ENCODE assay signal across 8 mouse cellular contexts in the genomic region with DNA sequence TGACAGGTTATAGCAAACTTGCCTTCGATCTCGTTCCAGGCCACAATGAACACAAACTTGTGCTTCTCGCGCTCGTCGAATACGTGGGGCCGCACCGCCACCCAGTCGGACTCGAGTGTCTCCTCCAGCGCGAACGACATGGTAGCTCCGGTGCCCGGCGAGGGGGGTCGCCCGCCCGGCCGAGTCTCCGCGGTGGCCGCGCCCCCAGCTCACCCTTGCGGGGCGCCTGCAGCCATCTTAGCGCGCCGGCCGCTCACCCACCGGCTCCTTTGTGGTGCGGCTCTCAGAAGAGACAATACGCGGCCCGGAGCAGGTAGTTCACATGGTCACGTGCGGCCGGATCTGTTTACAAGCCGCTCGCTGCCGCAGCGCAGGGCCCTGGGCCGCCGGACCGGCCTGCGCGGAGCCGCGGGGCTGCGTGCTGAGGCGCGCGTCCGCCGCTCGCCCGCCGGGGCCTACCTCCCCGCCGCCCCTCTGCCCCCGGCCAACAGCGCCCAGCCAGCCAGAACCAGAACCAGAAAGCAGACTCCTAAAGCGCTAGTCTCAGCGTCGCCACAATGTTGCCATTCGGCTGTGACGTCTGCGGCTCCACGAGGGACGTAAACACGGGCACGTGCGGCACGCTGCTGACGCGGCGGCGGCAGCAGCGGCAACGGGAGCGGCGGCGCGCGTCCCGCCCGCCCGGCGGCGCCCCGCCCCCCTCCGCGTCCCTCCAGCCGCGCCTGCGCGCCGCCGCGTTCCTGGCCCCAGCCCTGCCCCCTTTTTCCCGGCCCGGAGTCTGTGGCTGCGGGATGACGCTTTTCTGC. TPM values are rescaled to one million over a fixed set of nuclear protein-coding genes. Genes with fewer than 3 reads are reported as not detected.
DNase-seq lines count a peak whose midpoint lies in the region; ATAC-seq and TF ChIP-seq lines count a peak whose summit lies in the region.

A gene (minus strand): TSS at position 642 of the 806 bp plus-strand sequence.

- DNase-seq in c-Kit-positive CD71-positive TER-119-positive erythroid progenitor cells, embryonic 14.5 days (ENCODE audit: low spot score), result peak; percentile 76
- peak; percentile 90 to 92 for DNase-seq in heart, postnatal 14 days
- DNase-seq in layer of hippocampus, adult 11-12 months (ENCODE audit: low spot score), result peak; percentile 78
- DNase-seq in lung, adult 18-20 months, result peak; percentile 82 to 83
- peak; percentile 93 for DNase-seq in testis, postnatal 14 days (ENCODE audit: low spot score)

- intact Hi-C loops in heart, postnatal 14 days (cut with DNase I), result loop anchor here (2.0 to 5.0 kb wide), 3 partner anchors 47 to 195 kb away; no protein-coding TSS in a partner anchor

- peaks cover 9% of the 10 kb centered on the region; the same call in 1 of the 2 replicates for H3K27me3 ChIP-seq in E14TG2a.4 (ENCODE audit: insufficient read depth, low read length)
- no peaks in the 10 kb centered on the region for H3K27me3 ChIP-seq in forebrain, embryonic 13.5 days
- H3K27me3 ChIP-seq in neural tube, embryonic 15.5 days (replicated peaks), result no peaks in the 10 kb centered on the region

- TF ChIP-seq CTCF in E14TG2a.4 (conservative IDR thresholded peaks at IDR 0.05; ENCODE audit: low read length), result no peak

- peak within 1 kb of the TSS; percentile 93 for H3K9ac ChIP-seq in forebrain, embryonic 13.5 days
- H3K9ac ChIP-seq in neural tube, embryonic 15.5 days (replicated peaks), result peak within 1 kb of the TSS; percentile 92

- H3K36me3 ChIP-seq in E14TG2a.4 (ENCODE audit: insufficient read depth, low read length), result peaks cover 15% of the 10 kb centered on the region
- no peaks in the 10 kb centered on the region for H3K36me3 ChIP-seq in forebrain, embryonic 13.5 days (ENCODE audit: poor library complexity, severe bottlenecking)
- H3K36me3 ChIP-seq in neural tube, embryonic 15.5 days, result no peaks in the 10 kb centered on the region

- peaks cover 4% of the 10 kb centered on the region; the same call in 1 of the 2 replicates for H3K9me3 ChIP-seq in E14TG2a.4 (ENCODE audit: low read length)
- no peaks in the 10 kb centered on the region for H3K9me3 ChIP-seq in forebrain, embryonic 13.5 days (replicated peaks)
- no peaks in the 10 kb centered on the region for H3K9me3 ChIP-seq in neural tube, embryonic 15.5 days (replicated peaks)

- peak within 1 kb of the TSS; percentile 89 for H3K4me3 ChIP-seq in E14TG2a.4 (replicated peaks; ENCODE audit: low read length)
- H3K4me3 ChIP-seq in forebrain, embryonic 13.5 days, result peak within 1 kb of the TSS; percentile 75
- H3K4me3 ChIP-seq in neural tube, embryonic 15.5 days (replicated peaks), result peak within 1 kb of the TSS; percentile 98

- H3K4me2 ChIP-seq in forebrain, embryonic 13.5 days, result peak within 1 kb of the TSS; percentile 91
- H3K4me2 ChIP-seq in neural tube, embryonic 15.5 days, result peak within 1 kb of the TSS; percentile 86

- peak within 1 kb of the TSS; percentile 95 for H3K27ac ChIP-seq in forebrain, embryonic 13.5 days
- peak within 1 kb of the TSS; percentile 96 for H3K27ac ChIP-seq in neural tube, embryonic 15.5 days (replicated peaks)

- under 1% methylated on average over 87 of the region's 105 CpGs for WGBS in forebrain, embryonic 13.5 days
- WGBS in neural tube, embryonic 15.5 days, result under 1% methylated on average over 103 of the region's 105 CpGs

- H3K4me1 ChIP-seq in E14TG2a.4 (replicated peaks; ENCODE audit: low read depth, low read length), result peaks cover 33% of the 10 kb centered on the region
- peaks cover 28% of the 10 kb centered on the region for H3K4me1 ChIP-seq in forebrain, embryonic 13.5 days
- peaks cover 35% of the 10 kb centered on the region for H3K4me1 ChIP-seq in neural tube, embryonic 15.5 days

- ATAC-seq in forebrain, embryonic 13.5 days, result peak; percentile 94
- ATAC-seq in neural tube, embryonic 15.5 days (ENCODE audit: low FRiP score), result peak; percentile 95

RNA-seq across cellular contexts. Expression of the gene that starts here (rescaled TPM):
- 4.8 and 5.4 TPM in 2 replicates for polyA plus RNA-seq in forebrain, embryonic 13.5 days (2015; fragmentation: Nextera tagmentation; extraction: Ambion mirVana)
- total RNA-seq in heart, postnatal 14 days (2021), result 10 to 100 TPM; 43.2 to 48.0 TPM
- 6.6 and 7.6 TPM in 2 replicates for polyA plus RNA-seq in neural tube, embryonic 15.5 days (2015; fragmentation: Nextera tagmentation; extraction: Ambion mirVana)

Comparison
In these comparisons a context has a peak if more than half of its experiments do, and no peak if none do; other contexts are left out.
1. Peak in every context shown above with its lines: DNase-seq, ATAC-seq, H3K4me3 ChIP-seq and H3K27ac ChIP-seq.